Mouse (Mus musculus) T-cell, adult 66 days (primary cell): ENCODE data around the gene Efnb2. TPM values are rescaled to one million over a fixed set of nuclear protein-coding genes. Genes with fewer than 3 reads are reported as not detected.

Source experiments
- total RNA-seq, 2 experiments: library from RNA; stranded (reverse); gene quantifications; 3 replicates in 1 of 2; 4 replicates in 1 of 2; pipeline ENCODE4 v1.2.4; 2023

Gene Efnb2
- 1 to 10 TPM; 1.5 to 1.9 TPM for total RNA-seq

DNA sequence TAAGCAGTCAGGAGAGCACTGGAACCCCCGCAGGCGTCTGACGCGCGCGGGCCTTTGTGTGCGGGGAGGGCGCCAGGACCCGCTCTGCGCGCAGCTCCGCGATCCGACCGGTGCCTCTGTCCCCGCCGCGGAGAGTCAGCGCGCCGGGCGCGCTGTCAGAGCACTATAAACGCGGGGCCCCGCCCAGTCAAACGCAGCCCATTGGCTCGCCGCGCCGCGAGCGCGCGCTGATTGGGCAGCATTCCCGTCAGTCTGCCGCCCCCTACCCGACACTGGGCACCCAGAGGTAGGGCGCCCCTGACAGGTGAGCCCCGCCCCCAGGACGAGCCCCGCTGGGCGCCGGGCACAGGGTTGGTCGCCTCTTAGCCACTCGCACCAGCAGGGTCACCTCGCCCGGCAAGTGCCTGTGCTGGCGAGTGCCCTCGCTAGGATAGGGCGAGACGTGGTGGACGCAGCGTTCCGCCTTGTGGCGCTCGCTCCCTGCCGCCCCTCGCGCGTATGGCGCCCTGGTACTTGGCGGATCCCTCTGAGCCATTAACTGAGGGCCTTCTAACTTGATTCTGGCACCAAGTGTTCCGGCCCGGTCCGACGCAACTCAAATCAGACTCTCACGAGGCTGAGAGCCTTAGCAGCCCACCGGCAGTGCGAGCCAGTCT lies at the start of gene Efnb2:
Gene Efnb2 (minus strand): TSS at position 140 of the 656 bp plus-strand sequence.

DNA sequence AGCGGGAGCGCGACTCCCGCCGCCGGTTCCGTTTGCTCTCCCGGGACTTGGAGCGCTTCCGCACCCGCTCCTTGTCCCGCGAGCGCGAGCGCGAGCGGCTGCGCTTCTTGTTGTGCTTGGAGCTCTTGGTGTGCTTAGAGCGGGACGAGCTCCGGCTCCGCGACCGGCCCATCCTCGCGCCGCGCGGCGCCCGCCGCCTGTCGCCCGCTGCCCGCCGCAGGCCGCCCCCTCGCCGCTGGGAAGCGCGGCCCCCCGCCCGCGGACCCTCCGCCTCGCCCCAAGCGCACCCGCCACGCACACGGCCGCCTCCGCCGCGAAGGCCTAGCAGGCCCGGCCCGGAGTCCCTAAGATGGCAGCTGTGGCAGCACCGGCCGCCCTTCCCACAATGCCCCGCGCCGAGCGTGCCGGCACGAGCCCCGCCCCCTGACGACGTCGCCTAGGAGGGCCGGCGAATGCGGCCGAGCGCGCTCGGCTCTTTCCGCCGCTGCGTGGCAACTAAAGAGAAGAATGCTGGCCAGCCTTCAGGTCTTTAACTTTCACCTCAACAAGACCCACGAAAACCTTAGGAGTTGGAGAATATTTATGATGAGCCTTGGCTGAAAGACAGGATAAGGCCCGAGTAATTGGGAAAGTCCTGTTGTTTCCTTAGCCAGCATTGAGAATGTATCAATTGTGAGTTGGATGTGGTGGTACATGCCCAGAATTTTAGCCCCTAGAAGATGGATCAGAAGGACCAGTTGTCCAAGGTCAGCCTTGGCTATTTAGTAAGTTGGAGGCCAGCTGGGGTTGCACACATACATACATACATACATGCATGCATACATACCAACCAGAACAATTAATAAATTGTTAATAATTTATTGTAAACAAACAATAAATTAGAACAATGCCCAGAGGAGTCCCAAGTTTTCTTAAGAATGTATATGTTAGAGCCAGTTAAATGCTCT lies 29.4 kb upstream of the Efnb2 start, which contains the start of gene Arglu1:
Gene Arglu1 (minus strand): TSS at position 376 of the 947 bp plus-strand sequence.

Other genes with a start within 250 kb of the Efnb2 start
- 100 to 1,000 TPM; 157 to 163 TPM for gene Arglu1, start 29.3 kb upstream of the Efnb2 start, total RNA-seq